ENCODE assay signal across 17 mouse cellular contexts in genomic region chr14:24262382-24262781, GRCm38 (mm10). TPM values are rescaled to one million over a fixed set of nuclear protein-coding genes. Genes with fewer than 3 reads are reported as not detected.
A peak's percentile ranks its signal among the peaks of the same experiment; 100 is the strongest.
DNase-seq lines count a peak whose midpoint lies in the region; ATAC-seq lines count a peak whose summit lies in the region.
"Had no signal": no experiment of that assay in that cellular context is flagged by ENCODE, and none has a peak within 500 bp of the region (broad histone marks: within the 10 kb centered on the region; RNA-seq: fewer than 3 reads in every experiment).

No protein-coding gene starts in this region.

- intact Hi-C loops in heart, postnatal 25 days (cut with DNase I): no loop called here

- H3K9me3 ChIP-seq in embryonic facial prominence, embryonic 10.5 days: no peaks in the 10 kb centered on the region
- no peaks in the 10 kb centered on the region for H3K9me3 ChIP-seq in embryonic facial prominence, embryonic 14.5 days (ENCODE audit: control insufficient read depth, low read length)
- no peaks in the 10 kb centered on the region for H3K9me3 ChIP-seq in hindbrain, embryonic 15.5 days
- H3K9me3 ChIP-seq in midbrain, embryonic 12.5 days: no peaks in the 10 kb centered on the region
- no peaks in the 10 kb centered on the region for H3K9me3 ChIP-seq in heart, embryonic 12.5 days (replicated peaks)
- H3K9me3 ChIP-seq: kidney, embryonic 15.5 days had no signal

- DNase-seq in embryonic facial prominence, embryonic 10.5 days (ENCODE audit: low spot score): no peak
- no peak for DNase-seq in embryonic facial prominence, embryonic 14.5 days (ENCODE audit: low spot score)
- no peak for DNase-seq in cerebellum, adult 18-20 months
- no peak for DNase-seq in right cerebral cortex, postnatal 36 days (ENCODE audit: low spot score in 2 of 2)
- DNase-seq in heart, postnatal 25 days (ENCODE audit: low spot score): no peak
- DNase-seq: cerebellum, postnatal 10 days; gastrocnemius, adult 2 months had no signal

- no peak overlapping the region for H3K4me2 ChIP-seq in embryonic facial prominence, embryonic 14.5 days (ENCODE audit: low read depth, low read length)
- no peak overlapping the region for H3K4me2 ChIP-seq in hindbrain, embryonic 15.5 days
- no peak overlapping the region for H3K4me2 ChIP-seq in midbrain, embryonic 12.5 days (replicated peaks)
- H3K4me2 ChIP-seq in heart, embryonic 12.5 days: no peak overlapping the region
- H3K4me2 ChIP-seq: kidney, embryonic 15.5 days had no signal

- no peak overlapping the region for H3K9ac ChIP-seq in embryonic facial prominence, embryonic 14.5 days (ENCODE audit: low read depth, low read length)
- H3K9ac ChIP-seq in hindbrain, embryonic 15.5 days: no peak overlapping the region
- H3K9ac ChIP-seq in midbrain, embryonic 12.5 days (replicated peaks): no peak overlapping the region
- H3K9ac ChIP-seq in heart, embryonic 12.5 days: no peak overlapping the region
- H3K9ac ChIP-seq: kidney, embryonic 15.5 days; liver, embryonic 14.5 days had no signal

- peak overlapping the region; percentile 21; the same call in 1 of the 2 replicates for H3K4me3 ChIP-seq in embryonic facial prominence, embryonic 10.5 days
- H3K4me3 ChIP-seq in embryonic facial prominence, embryonic 14.5 days (ENCODE audit: low read depth, low read length): no peak overlapping the region
- no peak overlapping the region for H3K4me3 ChIP-seq in hindbrain, embryonic 15.5 days
- no peak overlapping the region for H3K4me3 ChIP-seq in midbrain, embryonic 12.5 days
- no peak overlapping the region for H3K4me3 ChIP-seq in heart, embryonic 12.5 days
- H3K4me3 ChIP-seq: erythroblast, embryonic 14.5 days; gastrocnemius, adult 2 months; kidney, embryonic 15.5 days; myocyte had no signal

- H3K27ac ChIP-seq in embryonic facial prominence, embryonic 10.5 days (replicated peaks): peak overlapping the region; percentile 86
- H3K27ac ChIP-seq in embryonic facial prominence, embryonic 14.5 days (replicated peaks; ENCODE audit: low read depth, low read length): peak overlapping the region; percentile 84
- H3K27ac ChIP-seq in hindbrain, embryonic 15.5 days (replicated peaks): peak overlapping the region; percentile 86
- peak overlapping the region; percentile 71 for H3K27ac ChIP-seq in midbrain, embryonic 12.5 days (replicated peaks)
- no peak overlapping the region for H3K27ac ChIP-seq in heart, embryonic 12.5 days (ENCODE audit: poor library complexity, severe bottlenecking)
- H3K27ac ChIP-seq: gastrocnemius, adult 2 months; kidney, embryonic 15.5 days; liver, embryonic 14.5 days; macrophage had no signal

- H3K4me1 ChIP-seq in embryonic facial prominence, embryonic 10.5 days: peaks cover 47% of the 10 kb centered on the region
- H3K4me1 ChIP-seq in embryonic facial prominence, embryonic 14.5 days (ENCODE audit: control insufficient read depth, insufficient read depth, low read length): peaks cover 27% of the 10 kb centered on the region
- H3K4me1 ChIP-seq in hindbrain, embryonic 15.5 days (replicated peaks): peaks cover 27% of the 10 kb centered on the region
- peaks cover 14% of the 10 kb centered on the region for H3K4me1 ChIP-seq in midbrain, embryonic 12.5 days
- peaks cover 6% of the 10 kb centered on the region for H3K4me1 ChIP-seq in heart, embryonic 12.5 days (replicated peaks)

- H3K27me3 ChIP-seq in embryonic facial prominence, embryonic 10.5 days (replicated peaks; ENCODE audit: low read depth, poor library complexity, severe bottlenecking): no peaks in the 10 kb centered on the region
- H3K27me3 ChIP-seq in embryonic facial prominence, embryonic 14.5 days (replicated peaks; ENCODE audit: control insufficient read depth, insufficient read depth, low read length): no peaks in the 10 kb centered on the region
- H3K27me3 ChIP-seq in hindbrain, embryonic 15.5 days: no peaks in the 10 kb centered on the region
- no peaks in the 10 kb centered on the region for H3K27me3 ChIP-seq in midbrain, embryonic 12.5 days
- H3K27me3 ChIP-seq in heart, embryonic 12.5 days (replicated peaks): no peaks in the 10 kb centered on the region
- H3K27me3 ChIP-seq: kidney, embryonic 15.5 days had no signal

- no peak for ATAC-seq in embryonic facial prominence, embryonic 14.5 days (ENCODE audit: low read depth)
- peak; percentile 31; the same call in 1 of the 2 replicates for ATAC-seq in hindbrain, embryonic 15.5 days (ENCODE audit: low FRiP score, low read depth)
- no peak for ATAC-seq in midbrain, embryonic 12.5 days (ENCODE audit: low FRiP score, low read depth)
- no peak for ATAC-seq in heart, embryonic 12.5 days (ENCODE audit: insufficient number of reproducible peaks, low FRiP score)
- ATAC-seq: inflammation-experienced regulatory T-cells, adult 6 months had no signal

- no peaks in the 10 kb centered on the region for H3K36me3 ChIP-seq in embryonic facial prominence, embryonic 10.5 days (replicated peaks)
- no peaks in the 10 kb centered on the region for H3K36me3 ChIP-seq in embryonic facial prominence, embryonic 14.5 days (ENCODE audit: control insufficient read depth, insufficient read depth, low read length)
- H3K36me3 ChIP-seq in hindbrain, embryonic 15.5 days: no peaks in the 10 kb centered on the region
- H3K36me3 ChIP-seq in midbrain, embryonic 12.5 days: no peaks in the 10 kb centered on the region
- no peaks in the 10 kb centered on the region for H3K36me3 ChIP-seq in heart, embryonic 12.5 days
- H3K36me3 ChIP-seq: kidney, embryonic 15.5 days had no signal

- 80% methylated on average over 6 of the region's 6 CpGs for WGBS in embryonic facial prominence, embryonic 10.5 days
- 57% methylated on average over 6 of the region's 6 CpGs for WGBS in embryonic facial prominence, embryonic 14.5 days
- 69% methylated on average over 6 of the region's 6 CpGs for WGBS in hindbrain, embryonic 15.5 days
- whole genome bisulfite sequencing in midbrain, embryonic 12.5 days: 77% methylated on average over 6 of the region's 6 CpGs
- 79% methylated on average over 6 of the region's 6 CpGs for WGBS in heart, embryonic 12.5 days

RNA-seq across cellular contexts. Expression of gene Dlg5, which starts 16.7 kb away (rescaled TPM):
- polyA plus RNA-seq in embryonic facial prominence, embryonic 10.5 days (2016; fragmentation: Nextera tagmentation; extraction: Ambion mirVana): 21.1 and 23.5 TPM in 2 replicates
- polyA plus RNA-seq in embryonic facial prominence, embryonic 14.5 days (2014; fragmentation: Nextera tagmentation; extraction: Ambion mirVana): 24.7 and 30.3 TPM in 2 replicates
- 20.0 and 20.6 TPM in 2 replicates for polyA plus RNA-seq in hindbrain, embryonic 15.5 days (2015; fragmentation: Nextera tagmentation; extraction: Ambion mirVana)
- polyA plus RNA-seq in midbrain, embryonic 12.5 days (2016; fragmentation: Nextera tagmentation; extraction: Ambion mirVana): 18.6 and 19.0 TPM in 2 replicates
- 1 to 10 TPM; 7.9 to 8.4 TPM for total RNA-seq in heart, postnatal 25 days (2021)
- 13.6 and 16.2 TPM in 2 replicates for polyA plus RNA-seq in heart, embryonic 12.5 days (2016; fragmentation: Nextera tagmentation; extraction: Ambion mirVana)

RNA-seq across cellular contexts. Expression of gene E330034G19Rik, which starts 30.6 kb away (rescaled TPM):
- not detected in 2 replicates for polyA plus RNA-seq in embryonic facial prominence, embryonic 10.5 days (2016; fragmentation: Nextera tagmentation; extraction: Ambion mirVana)
- not detected in 2 replicates for polyA plus RNA-seq in embryonic facial prominence, embryonic 14.5 days (2014; fragmentation: Nextera tagmentation; extraction: Ambion mirVana)
- 0.12 TPM in 1 of 2 replicates, not detected in the other for polyA plus RNA-seq in hindbrain, embryonic 15.5 days (2015; fragmentation: Nextera tagmentation; extraction: Ambion mirVana)
- not detected in 2 replicates for polyA plus RNA-seq in midbrain, embryonic 12.5 days (2016; fragmentation: Nextera tagmentation; extraction: Ambion mirVana)
- not detected for total RNA-seq in heart, postnatal 25 days (2021)
- polyA plus RNA-seq in heart, embryonic 12.5 days (2016; fragmentation: Nextera tagmentation; extraction: Ambion mirVana): 0.14 TPM in 1 of 2 replicates, not detected in the other
- total RNA-seq: gastrocnemius, adult 2 months had no signal
- polyA plus RNA-seq: erythroblast, embryonic 14.5 days; heart, embryonic 14.5 days; inflammation-experienced regulatory T-cells, adult 6 months; kidney, embryonic 15.5 days; liver, embryonic 14.5 days; macrophage; myocyte had no signal
